Mouse (Mus musculus) bone marrow macrophage, adult 2 months (primary cell): ENCODE results near the gene Ank.

ENCODE experiments used
- CTCF ChIP-seq: IDR thresholded peaks from 2 replicates; pipeline ENCODE4 v1.5.1; 2012; ENCODE audit warnings: low read depth, mild to moderate bottlenecking, low read length, moderate library complexity
- POLR2A ChIP-seq: IDR thresholded peaks from 2 replicates; pipeline ENCODE4 v1.6.1; 2012; ENCODE audit warnings: mild to moderate bottlenecking, low read depth, low read length, borderline replicate concordance

GRCm38 (mm10) chr15:27609554-27609953 is 143.1 kb downstream of the Ank start:
- TF ChIP-seq POLR2A, result no peak
- no peak for TF ChIP-seq CTCF
